Mouse (Mus musculus) hindbrain, postnatal 0 days (tissue): ENCODE results near the gene Foxk1. TPM values are rescaled to one million over a fixed set of nuclear protein-coding genes. Genes with fewer than 3 reads are reported as not detected.

Experiments
- ATAC-seq: fragments of 200-750 bp; cut with Nextera tagmentation; 2 replicates; pipeline ENCODE4 v1.8.0; 2017; ENCODE audit warnings: mild to moderate bottlenecking, moderate TSS enrichment, moderate library complexity
- DNase-seq: peaks from one replicate; pipeline ENCODE4 v3.0.0-alpha.2; 2015; ENCODE audit warnings: low spot score
- H3K27ac ChIP-seq: fragments of 300-500 bp; sonication (generic); 2 replicates; pipeline ENCODE4 v1.5.1; 2014; ENCODE audit warnings: mild to moderate bottlenecking
- H3K27me3 ChIP-seq: fragments of 300-500 bp; sonication (generic); 2 replicates; pipeline ENCODE4 v1.6.1; 2014; ENCODE audit warnings: low read length, mixed read lengths; ENCODE audit not compliant: insufficient read depth
- H3K36me3 ChIP-seq: fragments of 300-500 bp; sonication (generic); 2 replicates; pipeline ENCODE4 v1.6.1; 2014; ENCODE audit warnings: low read length, mixed read lengths; ENCODE audit not compliant: insufficient read depth
- H3K4me1 ChIP-seq: fragments of 300-500 bp; sonication (generic); 2 replicates; pipeline ENCODE4 v1.6.1; 2014; ENCODE audit warnings: antibody characterized with exemption, low read length, mixed read lengths; ENCODE audit not compliant: insufficient read depth
- H3K4me2 ChIP-seq: fragments of 300-500 bp; sonication (generic); 2 replicates; pipeline ENCODE4 v1.6.1; 2014; ENCODE audit warnings: low read depth, mild to moderate bottlenecking, low read length, moderate library complexity, mixed read lengths
- H3K4me3 ChIP-seq: fragments of 300-500 bp; sonication (generic); 2 replicates; pipeline ENCODE4 v1.5.1; 2014; ENCODE audit warnings: low read length
- H3K9ac ChIP-seq: fragments of 300-500 bp; sonication (generic); replicated peaks from 2 replicates; pipeline ENCODE4 v1.6.1; 2014; ENCODE audit warnings: mild to moderate bottlenecking, low read length, moderate library complexity, mixed read lengths
- H3K9me3 ChIP-seq: fragments of 300-500 bp; sonication (generic); 2 replicates; pipeline ENCODE4 v1.6.1; 2016; ENCODE audit warnings: low read length, mixed read lengths
- CTCF ChIP-seq: IDR thresholded peaks from 2 replicates; pipeline ENCODE4 v1.5.1; 2016; ENCODE audit warnings: antibody characterized with exemption, control low read depth, low read depth
- WGBS: fragments of 180-500 bp; shearing (Covaris S2); extraction: QIAGEN DNeasy Blood & Tissue Kit; methylation state at CpG from one replicate; pipeline ENCODE4 v1.1.7; 2014; 5-methylcytosine and 5-hydroxymethylcytosine counted together
- polyA plus RNA-seq: library from polyadenylated mRNA; unstranded; fragments of >200 nt; fragmentation: Nextera tagmentation; extraction: Ambion mirVana; gene quantifications from 2 replicates; pipeline ENCODE4 v1.2.1, GENCODE M21; 2015
- total RNA-seq: library from RNA; depleted of rRNA; stranded (reverse); fragments of >200 nt; gene quantifications from 2 replicates; pipeline ENCODE4 v1.2.3, GENCODE M21; 2014

The Foxk1 gene
- total and polyA plus RNA-seq, 2 experiments from 2014 or later, result 4.6 to 23.3 TPM

DNA sequence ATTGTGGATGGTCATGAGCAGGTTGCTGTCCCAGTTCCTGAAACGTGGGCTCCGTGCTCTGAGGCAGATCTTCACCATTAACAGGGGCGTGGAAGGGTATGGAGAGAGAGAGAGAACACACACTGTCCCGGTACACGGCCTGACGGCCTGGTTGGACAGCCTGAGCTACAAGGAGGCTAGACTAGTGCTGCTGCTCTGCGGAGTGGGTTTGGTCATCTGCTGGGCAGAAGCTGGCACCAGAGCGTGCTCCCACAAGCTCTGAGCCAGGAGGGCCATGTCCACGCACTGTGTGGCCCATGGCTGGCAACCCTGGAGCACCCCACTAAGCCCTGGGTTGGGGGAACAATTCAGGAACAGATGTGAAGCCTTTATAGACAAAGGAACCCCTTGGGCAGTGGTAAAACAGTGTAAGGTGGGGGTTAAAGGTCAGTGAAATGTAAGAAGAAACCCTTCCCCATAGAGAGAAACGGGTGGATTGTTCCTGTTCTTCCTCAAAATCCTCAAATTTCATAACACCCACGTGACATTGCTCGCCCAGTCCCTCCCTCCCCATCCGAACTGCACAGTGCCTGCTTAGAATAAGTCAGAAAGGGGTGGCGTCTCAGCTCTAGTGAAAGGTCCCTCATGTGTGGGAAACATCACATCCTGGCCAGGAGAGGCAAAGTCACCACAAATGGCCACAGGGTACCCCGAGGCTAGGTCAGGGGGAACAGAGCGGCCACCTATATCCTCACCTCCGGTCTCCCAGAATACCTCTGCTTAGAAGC is 57.7 kb downstream of the Foxk1 start:
- TF ChIP-seq CTCF, result no peak
- Histone ChIP-seq H3K27ac (no peak overlapping the region), H3K9me3 (no peaks in the 10 kb centered on the region), H3K4me1 (peaks cover 5% of the 10 kb centered on the region), H3K4me3 (no peak overlapping the region), H3K9ac (no peak overlapping the region), H3K4me2 (no peak overlapping the region), H3K27me3 (no peaks in the 10 kb centered on the region), H3K36me3 (peaks cover 40% of the 10 kb centered on the region)
- ATAC-seq, result no peak
- no peak for DNase-seq
- 86% methylated on average over 17 of the region's 17 CpGs for WGBS

DNA sequence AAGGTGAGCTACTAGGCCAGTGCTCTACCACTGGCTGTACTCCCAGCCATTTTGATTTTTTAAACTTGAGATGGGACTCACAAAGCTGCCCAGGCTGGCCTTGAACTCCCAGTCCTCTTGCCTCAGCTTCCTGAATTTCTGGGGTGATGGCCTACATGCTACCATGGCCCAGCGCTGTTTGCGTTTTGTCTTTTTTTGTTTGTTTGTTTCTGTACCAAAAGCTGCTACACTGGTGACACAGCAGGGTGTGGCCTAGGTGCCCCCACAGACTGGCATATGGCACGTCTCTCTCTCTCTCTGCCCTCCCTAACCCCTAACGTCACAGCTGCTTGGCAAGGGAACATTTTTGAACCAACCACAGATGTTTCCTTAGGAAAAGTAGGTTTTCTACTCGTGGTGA is 58.5 kb downstream of the Foxk1 start:
- TF ChIP-seq CTCF, result no peak
- peaks cover 5% of the 10 kb centered on the region for H3K4me1 ChIP-seq
- no peak overlapping the region for H3K27ac ChIP-seq
- no peak overlapping the region for H3K4me2 ChIP-seq
- WGBS, result 48% methylated on average over 5 of the region's 5 CpGs
- ATAC-seq (no peak), DNase-seq (no peak)
- no peaks in the 10 kb centered on the region for H3K9me3 ChIP-seq
- H3K9ac ChIP-seq, result no peak overlapping the region
- no peaks in the 10 kb centered on the region for H3K27me3 ChIP-seq
- H3K4me3 ChIP-seq, result no peak overlapping the region
- H3K36me3 ChIP-seq, result peaks cover 32% of the 10 kb centered on the region

DNA sequence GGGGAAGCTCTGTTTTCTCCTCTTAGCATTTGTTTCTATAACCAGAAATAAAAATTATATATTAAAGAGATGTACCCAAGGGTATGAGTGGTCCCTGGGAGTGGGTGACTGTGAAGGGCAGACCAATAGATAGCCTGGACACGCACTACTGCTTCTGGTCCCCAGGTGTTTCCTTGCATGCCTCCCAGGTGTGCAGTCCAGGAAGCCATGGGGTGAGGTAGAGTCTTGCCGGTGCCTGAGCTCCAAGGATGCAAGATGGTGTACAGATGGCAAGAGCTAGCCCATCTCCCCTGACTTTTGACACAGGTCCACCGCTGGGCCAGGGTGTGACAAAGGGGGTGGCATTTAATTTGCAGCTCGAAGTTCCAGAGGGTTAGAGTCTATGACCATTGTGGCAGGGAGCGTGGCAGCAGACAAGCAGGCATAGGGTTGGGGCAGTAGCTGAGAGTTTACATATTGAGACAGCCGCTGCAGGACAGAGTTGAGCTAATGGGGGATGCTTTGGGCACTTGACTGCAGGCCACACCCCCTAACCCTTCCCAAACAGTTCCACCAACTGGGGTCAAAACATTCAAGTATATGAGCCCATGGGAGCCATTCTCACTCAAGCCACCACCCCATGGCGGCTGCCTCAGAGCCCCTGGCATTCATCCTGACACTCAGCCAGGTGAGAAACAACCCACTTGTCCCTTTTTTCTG is 60.8 kb downstream of the Foxk1 start:
- H3K27ac ChIP-seq, result no peak overlapping the region
- DNase-seq, result no peak
- no peaks in the 10 kb centered on the region for H3K9me3 ChIP-seq
- H3K4me1 ChIP-seq, result peaks cover 5% of the 10 kb centered on the region
- no peak overlapping the region for H3K4me3 ChIP-seq
- 96% methylated on average over 7 of the region's 7 CpGs for WGBS
- no peaks in the 10 kb centered on the region for H3K27me3 ChIP-seq
- ATAC-seq, result no peak
- H3K9ac ChIP-seq, result no peak overlapping the region
- no peak overlapping the region for H3K4me2 ChIP-seq
- peaks cover 13% of the 10 kb centered on the region for H3K36me3 ChIP-seq
- TF ChIP-seq CTCF, result no peak

DNA sequence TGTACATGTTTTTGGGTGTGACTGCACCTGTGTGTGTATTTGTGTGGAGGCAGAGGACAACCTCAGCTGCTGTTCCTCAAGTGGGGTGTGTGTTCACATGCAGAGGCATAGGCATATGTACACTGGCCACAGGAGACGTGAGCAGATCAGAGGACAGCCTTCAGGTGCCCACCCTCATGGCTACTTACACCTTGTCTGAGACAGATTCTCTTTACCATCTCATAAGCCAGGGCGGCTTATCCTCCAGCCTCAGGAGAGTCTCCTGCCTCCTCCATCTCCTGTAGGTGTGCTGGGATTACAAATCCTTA is 61.3 kb downstream of the Foxk1 start:
- DNase-seq, result no peak
- Histone ChIP-seq H3K9me3 (no peaks in the 10 kb centered on the region), H3K27ac (no peak overlapping the region), H3K4me3 (no peak overlapping the region), H3K27me3 (no peaks in the 10 kb centered on the region), H3K36me3 (peaks cover 14% of the 10 kb centered on the region), H3K4me2 (no peak overlapping the region), H3K4me1 (peaks cover 5% of the 10 kb centered on the region), H3K9ac (no peak overlapping the region)
- 98% methylated on average over 2 of the region's 2 CpGs for WGBS
- no peak for TF ChIP-seq CTCF
- ATAC-seq, result no peak

DNA sequence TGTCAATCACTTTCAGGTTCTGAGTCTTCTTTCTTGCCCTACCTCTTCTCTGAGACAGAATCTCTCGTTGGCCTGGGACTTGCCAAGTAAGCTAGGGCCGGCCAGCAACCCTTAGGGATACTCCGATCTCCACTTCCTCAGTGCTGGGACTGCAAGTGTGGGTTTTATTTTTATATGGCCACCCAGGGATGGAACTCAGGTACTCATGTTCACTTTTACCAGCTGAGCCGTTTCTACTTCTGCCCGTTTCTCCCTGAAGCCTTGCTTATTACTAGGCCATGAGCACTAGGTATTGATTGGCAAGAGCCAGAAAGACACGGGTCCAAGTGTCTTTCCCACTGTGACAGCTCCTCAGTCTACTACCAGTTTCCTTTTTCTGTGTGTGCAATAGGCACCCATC is 61.7 kb downstream of the Foxk1 start:
- peak overlapping the region; percentile 50 for H3K4me3 ChIP-seq
- 83% methylated on average over 6 of the region's 6 CpGs for WGBS
- H3K4me1 ChIP-seq, result peaks cover 5% of the 10 kb centered on the region
- peak overlapping the region; percentile 87 for H3K27ac ChIP-seq
- TF ChIP-seq CTCF, result no peak
- no peak for DNase-seq
- peak overlapping the region; percentile 51; the same call in 1 of the 2 replicates for H3K9ac ChIP-seq
- H3K27me3 ChIP-seq, result no peaks in the 10 kb centered on the region
- no peak for ATAC-seq
- peak overlapping the region; percentile 80 for H3K4me2 ChIP-seq
- H3K36me3 ChIP-seq, result peaks cover 15% of the 10 kb centered on the region
- no peaks in the 10 kb centered on the region for H3K9me3 ChIP-seq

DNA sequence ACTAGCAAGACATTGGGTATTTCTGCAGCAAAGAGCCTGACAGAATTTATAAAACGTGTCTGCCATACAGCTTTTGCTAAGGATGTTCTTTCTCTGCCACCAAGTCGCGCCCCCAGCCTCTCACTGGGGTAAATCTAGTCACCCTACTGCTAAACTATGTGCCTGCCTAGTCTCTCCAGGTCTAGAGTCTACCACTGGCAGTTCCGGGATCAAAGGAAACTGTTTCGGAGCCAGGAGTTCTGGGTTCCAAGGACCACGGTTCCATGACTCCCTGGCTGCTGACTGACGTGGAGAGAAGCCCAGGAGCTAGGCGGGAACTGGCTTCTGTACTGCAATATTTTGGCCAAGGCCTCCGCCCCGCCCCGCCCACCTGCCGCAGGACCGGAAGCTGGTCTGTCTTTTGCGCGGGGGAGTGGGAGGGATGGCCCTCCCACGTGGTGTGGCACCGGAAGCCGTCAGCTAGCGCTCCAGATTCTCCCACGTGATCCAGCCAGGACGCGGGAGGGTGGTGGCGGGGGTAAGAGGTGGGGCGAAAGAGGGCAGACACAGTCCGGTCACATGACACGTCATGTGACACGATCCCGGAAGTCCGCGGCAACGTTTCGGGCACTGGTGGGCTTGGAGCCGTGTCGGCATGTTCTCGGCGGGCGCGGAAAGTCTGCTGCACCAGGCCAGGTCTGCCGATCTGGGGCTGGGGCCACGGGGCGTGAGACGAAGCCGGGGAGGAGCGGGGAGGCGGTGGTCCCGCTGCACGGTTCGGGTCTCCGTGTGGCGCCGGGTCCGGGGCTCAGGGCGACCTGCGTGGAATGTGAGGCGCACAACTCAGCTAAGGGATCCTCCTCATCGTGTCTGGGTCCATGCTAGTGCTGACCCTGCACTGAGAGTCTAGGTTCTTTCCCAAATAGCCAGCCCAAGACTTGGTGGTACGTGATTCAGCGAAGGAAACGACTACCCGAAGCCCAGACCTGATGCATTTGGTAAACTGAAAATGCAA is 62.5 kb downstream of the Foxk1 start, which contains the start of gene Ap5z1:
Ap5z1 (plus strand) TSS at position 484 of the 994 bp plus-strand sequence.
- 2% methylated on average over 60 of the region's 60 CpGs for WGBS

More for the DNA sequence above, 62.5 kb downstream of the Foxk1 start, which contains the start of gene Ap5z1:
- DNase-seq (peak; percentile 98), ATAC-seq (peak; percentile 96)
- peak within 1 kb of the TSS; percentile 51 for H3K9ac ChIP-seq
- peak within 1 kb of the TSS; percentile 80 for H3K4me2 ChIP-seq
- no peaks in the 10 kb centered on the region for H3K9me3 ChIP-seq
- H3K4me3 ChIP-seq, result peak within 1 kb of the TSS; percentile 50
- peaks cover 5% of the 10 kb centered on the region for H3K4me1 ChIP-seq
- H3K27me3 ChIP-seq, result no peaks in the 10 kb centered on the region
- TF ChIP-seq CTCF, result no peak
- peak within 1 kb of the TSS; percentile 87 for H3K27ac ChIP-seq
- peaks cover 10% of the 10 kb centered on the region for H3K36me3 ChIP-seq
